Mouse (Mus musculus) CH12.LX (cell line): Measurements from ENCODE around the gene Astl. TPM values are rescaled to one million over a fixed set of nuclear protein-coding genes. Genes with fewer than 3 reads are reported as not detected.

ENCODE experiments used
- DNase-seq: peaks from one replicate; pipeline ENCODE4 v3.0.0-alpha.2; 2013; ENCODE audit errors: extremely low read depth
- H3K27ac ChIP-seq: 2 replicates; pipeline ENCODE4 v1.5.1; 2012; ENCODE audit warnings: low read depth, mild to moderate bottlenecking, control low read depth, moderate library complexity; ENCODE audit not compliant: insufficient read depth
- H3K27me3 ChIP-seq: replicated peaks from 2 replicates; pipeline ENCODE3; 2012; ENCODE audit warnings: inconsistent platforms
- H3K36me3 ChIP-seq, 2 experiments: replicated peaks in 1 of 2; 2 replicates each; pipeline versions ENCODE3 to v1.6.1; 2012; ENCODE audit warnings: inconsistent platforms in 1 of 2, low read length in 1 of 2, mild to moderate bottlenecking in 1 of 2, mixed read lengths in 1 of 2, moderate library complexity in 1 of 2; ENCODE audit not compliant: control insufficient read depth in 1 of 2, insufficient read depth in 1 of 2
- H3K4me1 ChIP-seq, 2 experiments: 2 replicates each; pipeline ENCODE4 v1.6.1; 2012; ENCODE audit warnings: inconsistent platforms in 1 of 2, moderate library complexity in 1 of 2; ENCODE audit not compliant: insufficient read depth in 2 of 2, control insufficient read depth in 1 of 2
- H3K4me2 ChIP-seq: 2 replicates; pipeline ENCODE4 v1.6.1; 2012; ENCODE audit warnings: low read depth, mild to moderate bottlenecking, control low read depth; ENCODE audit not compliant: poor library complexity, insufficient read depth, severe bottlenecking
- H3K4me3 ChIP-seq, 3 experiments: fragments of 150-350 bp in 1 of 3; sonication (generic) in 1 of 3; replicated peaks in 1 of 3; 2 replicates each; pipeline versions ENCODE3 to v1.5.1; 2011 to 2012; ENCODE audit warnings: low read depth in 2 of 3, low read length in 2 of 3, mild to moderate bottlenecking in 2 of 3, moderate library complexity in 2 of 3, control low read depth in 1 of 3, improper control_type of control experiment in 1 of 3, inconsistent platforms in 1 of 3, mixed read lengths in 1 of 3; ENCODE audit not compliant: poor library complexity in 1 of 3
- H3K79me2 ChIP-seq: replicated peaks from 2 replicates; pipeline ENCODE4 v1.6.1; 2012; ENCODE audit warnings: mild to moderate bottlenecking, moderate library complexity; ENCODE audit not compliant: control insufficient read depth, poor library complexity, insufficient read depth, severe bottlenecking; ENCODE audit errors: extremely low read depth
- H3K9ac ChIP-seq: 2 replicates; pipeline ENCODE4 v1.6.1; 2012; ENCODE audit warnings: low read depth, mild to moderate bottlenecking, control low read depth, moderate library complexity; ENCODE audit not compliant: insufficient read depth
- H3K9me3 ChIP-seq: replicated peaks from 2 replicates; pipeline ENCODE3; 2012; ENCODE audit warnings: low read length, inconsistent platforms, mixed read lengths
- BHLHE40 ChIP-seq: IDR thresholded peaks from 2 replicates; pipeline ENCODE4 v1.6.1; 2011; ENCODE audit warnings: mild to moderate bottlenecking, low read depth, low read length, improper control_type of control experiment
- CHD1 ChIP-seq: IDR thresholded peaks from 2 replicates; pipeline ENCODE4 v1.6.1; 2012; ENCODE audit warnings: low read depth, low read length, improper control_type of control experiment, inconsistent platforms
- CHD2 ChIP-seq: IDR thresholded peaks from 2 replicates; pipeline ENCODE4 v1.6.1; 2011; ENCODE audit warnings: low read length, improper control_type of control experiment
- E2F4 ChIP-seq: IDR thresholded peaks from 2 replicates; pipeline ENCODE4 v1.6.1; 2011; ENCODE audit warnings: low read depth, low read length, improper control_type of control experiment; ENCODE audit not compliant: insufficient replicate concordance
- GABPA ChIP-seq: IDR thresholded peaks from 2 replicates; pipeline ENCODE4 v1.6.1; 2012; ENCODE audit warnings: low read depth, low read length, improper control_type of control experiment, inconsistent platforms; ENCODE audit not compliant: insufficient replicate concordance
- HCFC1 ChIP-seq: IDR thresholded peaks from 2 replicates; pipeline ENCODE4 v1.6.1; 2012; ENCODE audit warnings: low read depth, mild to moderate bottlenecking, inconsistent platforms, low read length, improper control_type of control experiment
- IRF4 ChIP-seq: IDR thresholded peaks from 2 replicates; pipeline ENCODE4 v1.6.1; 2014; ENCODE audit warnings: low read depth, mild to moderate bottlenecking, inconsistent platforms, low read length, improper control_type of control experiment
- JUN ChIP-seq: IDR thresholded peaks from 2 replicates; pipeline ENCODE4 v1.6.1; 2011; ENCODE audit warnings: low read depth, mild to moderate bottlenecking, low read length, improper control_type of control experiment, moderate library complexity; ENCODE audit not compliant: insufficient read depth
- JUND ChIP-seq: conservative IDR thresholded peaks from 2 replicates; pipeline ENCODE4 v1.6.1; 2011; ENCODE audit warnings: low read depth, low read length, improper control_type of control experiment
- KAT2A ChIP-seq: IDR thresholded peaks from 2 replicates; pipeline ENCODE4 v1.6.1; 2012; ENCODE audit warnings: low read length, improper control_type of control experiment, inconsistent platforms; ENCODE audit not compliant: insufficient replicate concordance
- MAFK ChIP-seq: IDR thresholded peaks from 2 replicates; pipeline ENCODE4 v1.6.1; 2011; ENCODE audit warnings: low read length, improper control_type of control experiment; ENCODE audit not compliant: insufficient replicate concordance
- MAZ ChIP-seq: IDR thresholded peaks from 2 replicates; pipeline ENCODE4 v1.6.1; 2012; ENCODE audit warnings: low read depth, mild to moderate bottlenecking, inconsistent platforms, low read length, improper control_type of control experiment, moderate library complexity
- MYC ChIP-seq: IDR thresholded peaks from 2 replicates; pipeline ENCODE4 v1.6.1; 2011; ENCODE audit warnings: low read depth, mild to moderate bottlenecking, improper control_type of control experiment, low read length
- NRF1 ChIP-seq: IDR thresholded peaks from 2 replicates; pipeline ENCODE4 v1.6.1; 2014; ENCODE audit warnings: low read depth, mild to moderate bottlenecking, inconsistent platforms, low read length, improper control_type of control experiment, moderate library complexity
- POLR2AphosphoS2 ChIP-seq: IDR thresholded peaks from 2 replicates; pipeline ENCODE4 v1.6.1; 2011; ENCODE audit warnings: low read depth, low read length, improper control_type of control experiment
- RCOR1 ChIP-seq: conservative IDR thresholded peaks from 2 replicates; pipeline ENCODE4 v1.6.1; 2012; ENCODE audit warnings: low read depth, mild to moderate bottlenecking, inconsistent platforms, low read length, improper control_type of control experiment
- SMC3 ChIP-seq: IDR thresholded peaks from 2 replicates; pipeline ENCODE4 v1.6.1; 2011; ENCODE audit warnings: low read depth, low read length, improper control_type of control experiment
- TBP ChIP-seq: conservative IDR thresholded peaks from 2 replicates; pipeline ENCODE4 v1.6.1; 2011; ENCODE audit warnings: low read depth, low read length, improper control_type of control experiment
- TCF12 ChIP-seq: IDR thresholded peaks from 2 replicates; pipeline ENCODE4 v1.6.1; 2014; ENCODE audit warnings: low read depth, mild to moderate bottlenecking, inconsistent platforms, low read length, improper control_type of control experiment
- UBTF ChIP-seq: IDR thresholded peaks from 2 replicates; pipeline ENCODE4 v1.6.1; 2012; ENCODE audit warnings: low read depth, mild to moderate bottlenecking, inconsistent platforms, low read length, improper control_type of control experiment, moderate library complexity
- USF1 ChIP-seq: IDR thresholded peaks from 2 replicates; pipeline ENCODE4 v1.6.1; 2014; ENCODE audit warnings: low read depth, mild to moderate bottlenecking, inconsistent platforms, low read length, improper control_type of control experiment
- USF2 ChIP-seq: conservative IDR thresholded peaks from 2 replicates; pipeline ENCODE4 v1.6.1; 2011; ENCODE audit warnings: low read depth, low read length, improper control_type of control experiment
- ZC3H11A ChIP-seq: IDR thresholded peaks from 2 replicates; pipeline ENCODE4 v1.6.1; 2012; ENCODE audit warnings: low read depth, mild to moderate bottlenecking, inconsistent platforms, low read length, improper control_type of control experiment
- ZKSCAN1 ChIP-seq: IDR thresholded peaks from 2 replicates; pipeline ENCODE4 v1.6.1; 2012; ENCODE audit warnings: low read depth, inconsistent platforms, low read length, improper control_type of control experiment, borderline replicate concordance
- dilution Hi-C: fragments of 300-500 bp; cut with MboI; formaldehyde crosslinking; loops from 2 replicates; pipeline ENCODE4 v1.14.3; 2020; ENCODE audit warnings: low sequenced_read_pairs; ENCODE audit not compliant: extremely low pct_unique_long_range_greater_than_20kb, extremely low pct_ligation_motif_present
- in situ Hi-C: fragments of 300-500 bp; cut with MboI; formaldehyde crosslinking; loops from 3 replicates; pipeline ENCODE4 v1.14.3; 2019; ENCODE audit warnings: low sequenced_read_pairs, low pct_ligation_motif_present, low pct_unique_long_range_greater_than_20kb, mixed read lengths
- polyA plus RNA-seq: library from polyadenylated mRNA; unstranded; fragments of >175 nt; gene quantifications from 2 replicates; pipeline ENCODE4 v1.2.1, GENCODE M21; 2012; ENCODE audit warnings: low read depth; ENCODE audit not compliant: insufficient read length
- total RNA-seq, 2 experiments: library from RNA; depleted of rRNA; stranded (reverse); fragments of 300-350 nt in 1 of 2; fragments of >200 nt in 1 of 2; gene quantifications; 2 replicates each; pipeline ENCODE4 v1.2.3; 2012 to 2014

The Astl gene
- total and polyA plus RNA-seq, 3 experiments, result 0.08 TPM; not detected in 2

- Histone ChIP-seq H3K4me3 (no peak overlapping the region), H3K27ac (no peak overlapping the region), H3K36me3 (peaks cover 0 to 11% of the 10 kb centered on the region in 2 experiments), H3K4me1 (peaks cover 0 to 9% of the 10 kb centered on the region in 2 experiments; a peak in 2 of 4 replicates), H3K9me3 (no peaks in the 10 kb centered on the region), H3K4me2 (no peak overlapping the region), H3K9ac (no peak overlapping the region), H3K79me2 (no peaks in the 10 kb centered on the region), H3K27me3 (no peaks in the 10 kb centered on the region)
- no peak for TF ChIP-seq TBP
- TF ChIP-seq BHLHE40, result no peak
- no peak for TF ChIP-seq E2F4
- TF ChIP-seq CHD2, result no peak
- TF ChIP-seq CHD1, result no peak
- no peak for TF ChIP-seq NRF1
- no peak for TF ChIP-seq ZC3H11A
- no peak for TF ChIP-seq USF2
- TF ChIP-seq HCFC1, result no peak
- no peak for TF ChIP-seq KAT2A
- no peak for TF ChIP-seq JUND
- no peak for DNase-seq
- in situ Hi-C loops, result no loop called here
- dilution Hi-C loops, result no loop called here
These were observed 8.9 kb downstream of the Astl start for GRCm38 (mm10) chr2:127347147-127347985.

- TF ChIP-seq CHD2, result no peak
- no peak for TF ChIP-seq BHLHE40
- no peak for TF ChIP-seq JUN
- no peak for TF ChIP-seq POLR2AphosphoS2
- TF ChIP-seq IRF4, result no peak
- no peak for TF ChIP-seq RCOR1
- no peak for TF ChIP-seq ZKSCAN1
- no peak for TF ChIP-seq HCFC1
- TF ChIP-seq TBP, result no peak
- TF ChIP-seq E2F4, result no peak
- no peak for TF ChIP-seq GABPA
- TF ChIP-seq MAZ, result no peak
- TF ChIP-seq SMC3, result no peak
- no peak for TF ChIP-seq TCF12
- TF ChIP-seq KAT2A, result no peak
- no peak for TF ChIP-seq MAFK
- no peak for TF ChIP-seq UBTF
- TF ChIP-seq USF1, result no peak
- TF ChIP-seq MYC, result no peak
- TF ChIP-seq NRF1, result no peak
- in situ Hi-C loops, result no loop called here
These were observed 15.4 kb downstream of the Astl start for GRCm38 (mm10) chr2:127353881-127354280.

More at GRCm38 (mm10) chr2:127353881-127354280, 15.4 kb downstream of the Astl start:
- no peak for DNase-seq
- H3K36me3 ChIP-seq, result peaks cover 0 to 2% of the 10 kb centered on the region in 2 experiments
- no peaks in the 10 kb centered on the region for H3K4me1 ChIP-seq
- dilution Hi-C loops, result no loop called here
- no peaks in the 10 kb centered on the region for H3K9me3 ChIP-seq
- no peak overlapping the region for H3K4me3 ChIP-seq
- no peaks in the 10 kb centered on the region for H3K79me2 ChIP-seq
- H3K27ac ChIP-seq, result no peak overlapping the region
- H3K4me2 ChIP-seq, result no peak overlapping the region
- H3K27me3 ChIP-seq, result no peaks in the 10 kb centered on the region
- H3K9ac ChIP-seq, result no peak overlapping the region
